Mouse (Mus musculus): ENCODE results near the gene Ncmap.

Gene Ncmap

DNA sequence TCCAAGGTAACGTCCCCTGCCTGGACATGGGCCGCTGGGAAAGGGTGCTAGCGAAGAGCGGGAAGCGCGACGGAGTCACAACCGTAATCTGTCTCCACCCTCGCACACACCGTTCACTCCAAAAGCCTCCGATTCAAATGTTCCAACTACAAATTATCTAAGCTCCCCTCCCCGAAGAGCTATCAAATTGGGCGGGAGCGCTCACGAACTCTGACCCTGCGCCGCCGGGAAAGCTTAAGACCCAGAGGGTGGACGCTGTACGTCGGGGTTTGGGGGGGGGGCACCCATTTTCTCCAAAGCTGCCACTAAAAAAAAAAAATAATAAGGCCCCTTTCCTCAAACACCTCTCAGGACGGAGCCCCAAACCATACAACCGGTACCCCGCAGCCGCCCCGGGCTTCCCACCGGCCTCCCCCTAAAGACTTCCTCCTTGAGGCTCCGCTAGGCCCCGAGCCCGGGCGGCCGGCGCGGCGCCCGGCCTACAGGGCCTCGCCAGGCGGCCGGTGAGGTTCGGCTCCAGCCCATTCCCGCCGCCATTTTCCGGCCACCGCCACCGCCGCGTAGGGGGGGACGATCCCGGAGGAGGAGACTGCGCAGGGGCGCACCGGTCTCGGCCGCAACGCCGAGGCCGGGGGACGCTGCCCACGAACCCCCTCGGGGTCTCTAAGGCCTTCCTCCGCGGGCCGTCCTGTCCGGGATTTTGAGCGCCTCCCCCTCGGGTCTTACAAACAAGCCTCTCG, 45.5 kb downstream of the Ncmap start:
- no peak for DNase-seq (ENCODE audit: low read depth)

DNA sequence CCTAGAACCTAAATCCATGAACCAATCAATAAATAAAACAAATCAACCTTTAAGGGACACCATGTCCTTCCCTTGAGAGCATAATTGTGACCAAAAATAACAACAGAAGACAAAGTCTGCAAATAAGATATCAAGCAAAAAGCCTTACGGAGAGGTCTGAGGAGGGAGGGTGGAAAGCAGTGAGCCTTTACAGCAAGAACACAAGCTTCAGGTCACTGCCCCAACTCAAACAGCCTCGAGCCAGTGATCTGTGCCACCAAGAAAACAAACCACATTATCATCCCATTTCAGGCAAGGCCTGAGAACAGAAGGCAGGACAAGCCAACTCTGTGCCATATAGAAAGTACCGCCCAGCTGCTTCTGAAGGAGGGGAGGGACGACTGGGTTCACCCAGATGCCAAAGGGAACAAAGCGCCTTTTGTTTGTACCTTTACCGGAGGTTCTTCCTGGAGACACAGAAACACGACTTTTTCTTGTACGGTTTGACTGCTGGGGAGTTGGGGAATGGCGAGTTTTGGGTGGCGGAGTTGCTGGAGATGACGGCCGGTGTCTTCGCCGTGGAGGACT, 60.6 kb downstream of the Ncmap start:
- no peak for DNase-seq (ENCODE audit: low read depth)

DNA sequence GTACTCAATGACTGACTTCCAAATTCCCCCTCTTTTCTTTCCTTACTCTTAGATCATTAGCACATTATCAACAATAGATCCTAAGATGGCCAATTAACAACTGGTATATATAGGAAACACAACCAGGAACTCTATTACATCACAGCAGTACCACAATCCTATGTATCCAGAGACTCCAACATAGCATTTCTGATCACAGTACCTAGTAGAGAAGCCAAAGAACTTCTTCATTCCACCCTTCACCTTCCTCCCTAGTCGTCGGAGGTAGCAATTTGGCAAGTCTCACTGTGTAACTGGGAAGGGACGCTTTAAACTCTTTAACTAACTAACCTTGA, 62.0 kb downstream of the Ncmap start:
- no peak for DNase-seq (ENCODE audit: low read depth)

DNA sequence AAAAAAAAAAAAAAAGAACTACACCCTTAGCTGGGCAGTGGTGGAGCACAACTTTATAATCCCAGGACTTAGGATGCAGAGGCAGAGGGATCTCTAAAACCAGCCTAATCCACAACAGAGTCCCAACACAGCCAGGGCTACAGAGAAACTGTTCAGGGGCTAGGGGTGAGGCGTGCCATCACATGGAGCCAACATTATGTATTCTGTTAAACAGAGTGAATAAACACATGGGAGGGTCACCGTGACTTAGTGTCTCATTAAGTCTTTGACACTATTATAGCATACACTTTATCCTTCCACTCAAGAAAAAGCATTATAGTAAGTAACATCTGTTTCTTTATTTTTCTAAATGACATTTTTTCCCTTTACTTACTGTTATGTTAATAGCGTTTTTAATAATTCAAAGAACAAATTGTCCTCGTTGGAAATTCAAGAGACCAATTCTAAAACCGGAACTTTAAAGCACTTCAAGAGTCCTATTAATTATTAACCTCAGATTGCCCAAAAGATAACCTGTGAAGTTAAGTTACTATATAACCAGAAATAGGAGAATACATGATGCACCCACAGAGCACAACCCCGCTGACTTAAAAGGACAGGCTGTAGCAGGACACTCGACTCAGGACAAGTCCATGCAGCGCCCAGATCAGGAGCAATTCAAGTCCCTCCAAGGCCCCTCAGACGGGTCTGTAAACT, 62.6 kb downstream of the Ncmap start:
- no peak for DNase-seq (ENCODE audit: low read depth)

DNA sequence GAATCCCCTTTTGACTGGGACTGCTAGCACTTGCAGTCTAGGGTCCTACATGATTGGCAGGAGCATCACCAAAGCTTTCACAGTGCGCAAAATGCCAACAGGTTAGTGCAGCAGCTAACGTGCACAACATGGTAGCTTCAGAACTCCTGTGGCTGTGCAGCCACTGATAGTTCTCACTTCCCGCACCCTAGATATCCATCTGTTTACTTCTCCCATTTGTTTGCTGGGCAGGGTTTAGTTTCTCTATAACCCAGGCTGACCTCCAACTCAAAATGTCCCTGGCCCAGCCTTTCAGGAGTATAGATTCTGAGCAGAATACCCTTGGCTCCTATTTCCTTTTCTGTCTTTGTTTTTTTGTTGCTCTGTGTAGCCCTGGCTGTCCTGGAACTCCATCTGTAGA, 71.6 kb downstream of the Ncmap start:
- no peak for DNase-seq (ENCODE audit: low read depth)

DNA sequence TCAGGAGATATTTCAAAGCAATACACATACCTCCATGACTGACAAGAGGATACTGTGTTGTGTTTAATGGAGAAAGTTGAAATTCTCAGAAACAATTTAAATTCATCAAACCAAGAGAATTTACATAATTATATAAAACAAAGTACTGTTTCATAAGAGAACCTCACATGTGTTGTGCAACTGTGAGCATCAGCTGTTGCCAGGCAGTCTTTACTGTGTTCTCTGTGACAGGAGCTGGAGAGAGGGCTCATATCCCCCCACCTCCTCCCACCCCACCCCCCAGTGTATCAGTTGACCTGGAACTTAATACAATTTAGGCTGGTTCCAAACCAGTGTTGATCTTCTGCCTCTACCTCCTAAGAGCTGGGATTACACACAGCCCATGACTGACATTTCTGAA, 72.0 kb downstream of the Ncmap start:
- no peak for DNase-seq (ENCODE audit: low read depth)

DNA sequence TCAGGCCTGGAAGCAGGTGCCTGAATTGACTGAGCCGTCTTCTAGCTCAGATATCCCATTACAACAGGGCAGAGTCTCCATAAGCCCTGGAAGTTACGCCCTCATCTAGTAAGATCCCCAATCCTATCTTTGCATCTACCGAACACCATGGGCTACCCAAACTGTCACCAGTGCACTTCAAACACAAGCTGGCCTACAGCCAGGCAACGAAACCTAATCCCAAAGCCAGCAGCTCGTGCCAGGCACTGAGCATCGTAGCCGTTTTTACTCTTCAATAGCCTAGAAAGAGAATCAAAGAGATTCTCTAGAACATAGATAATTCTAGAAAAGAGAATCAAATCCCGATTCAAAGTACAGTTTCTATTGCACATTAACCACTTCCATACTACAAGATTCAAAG, 75.0 kb downstream of the Ncmap start:
- no peak for DNase-seq (ENCODE audit: low read depth)
